Mouse (Mus musculus) kidney, adult 2 months (tissue): ENCODE measurements around the gene Chrm3. TPM values are rescaled to one million over a fixed set of nuclear protein-coding genes. Genes with fewer than 3 reads are reported as not detected.
"Not testable (repeated sequence)": the region's sequence is repeated elsewhere in the genome, so short reads cannot be mapped to it uniquely, and the experiment has no call there.

Experiments
- DNase-seq: peaks from one replicate; pipeline ENCODE4 v3.0.0; 2021
- H3K27ac ChIP-seq: fragments of 200-500 bp; 2 replicates; pipeline ENCODE4 v1.5.1; 2012; ENCODE audit warnings: low read depth, low read length, control low read depth, inconsistent platforms; ENCODE audit not compliant: insufficient read depth
- H3K27me3 ChIP-seq: fragments of 200-500 bp; replicated peaks from 2 replicates; pipeline ENCODE4 v1.6.1; 2012; ENCODE audit warnings: mild to moderate bottlenecking, moderate library complexity, low read length, inconsistent platforms; ENCODE audit not compliant: control insufficient read depth, insufficient read depth
- H3K36me3 ChIP-seq: fragments of 200-500 bp; 2 replicates; pipeline ENCODE4 v1.6.1; 2012; ENCODE audit warnings: mild to moderate bottlenecking, moderate library complexity, low read length, inconsistent platforms; ENCODE audit not compliant: control insufficient read depth, insufficient read depth
- H3K4me1 ChIP-seq: fragments of 200-500 bp; 2 replicates; pipeline ENCODE4 v1.6.1; 2011; ENCODE audit warnings: low read length; ENCODE audit not compliant: control insufficient read depth, insufficient read depth
- H3K4me3 ChIP-seq: fragments of 200-500 bp; 2 replicates; pipeline ENCODE4 v1.5.1; 2011; ENCODE audit warnings: mild to moderate bottlenecking, low read depth, low read length, control low read depth; ENCODE audit not compliant: insufficient read depth
- CTCF ChIP-seq: fragments of 200-500 bp; conservative IDR thresholded peaks from 2 replicates; pipeline ENCODE4 v1.5.1; 2011; ENCODE audit warnings: low read depth, mild to moderate bottlenecking, control low read depth, low read length, moderate library complexity, mixed read lengths; ENCODE audit not compliant: insufficient read depth, insufficient read length
- POLR2A ChIP-seq: fragments of 200-500 bp; IDR thresholded peaks from one replicate; pipeline ENCODE4 v1.6.1; 2011; ENCODE audit warnings: low read depth, low read length, control low read depth
- WGBS: fragments of 180-500 bp; shearing (Covaris S2); methylation state at CpG from one replicate; pipeline ENCODE4 v1.1.7; 2018; 5-methylcytosine and 5-hydroxymethylcytosine counted together
- polyA plus RNA-seq: library from polyadenylated mRNA; depleted of rRNA; stranded (reverse); fragments of >200 nt; gene quantifications from 2 replicates; pipeline ENCODE4 v1.2.3, GENCODE M21; 2012

Chrm3 gene
- polyA plus RNA-seq, 1 experiment: 3.1 TPM

DNA sequence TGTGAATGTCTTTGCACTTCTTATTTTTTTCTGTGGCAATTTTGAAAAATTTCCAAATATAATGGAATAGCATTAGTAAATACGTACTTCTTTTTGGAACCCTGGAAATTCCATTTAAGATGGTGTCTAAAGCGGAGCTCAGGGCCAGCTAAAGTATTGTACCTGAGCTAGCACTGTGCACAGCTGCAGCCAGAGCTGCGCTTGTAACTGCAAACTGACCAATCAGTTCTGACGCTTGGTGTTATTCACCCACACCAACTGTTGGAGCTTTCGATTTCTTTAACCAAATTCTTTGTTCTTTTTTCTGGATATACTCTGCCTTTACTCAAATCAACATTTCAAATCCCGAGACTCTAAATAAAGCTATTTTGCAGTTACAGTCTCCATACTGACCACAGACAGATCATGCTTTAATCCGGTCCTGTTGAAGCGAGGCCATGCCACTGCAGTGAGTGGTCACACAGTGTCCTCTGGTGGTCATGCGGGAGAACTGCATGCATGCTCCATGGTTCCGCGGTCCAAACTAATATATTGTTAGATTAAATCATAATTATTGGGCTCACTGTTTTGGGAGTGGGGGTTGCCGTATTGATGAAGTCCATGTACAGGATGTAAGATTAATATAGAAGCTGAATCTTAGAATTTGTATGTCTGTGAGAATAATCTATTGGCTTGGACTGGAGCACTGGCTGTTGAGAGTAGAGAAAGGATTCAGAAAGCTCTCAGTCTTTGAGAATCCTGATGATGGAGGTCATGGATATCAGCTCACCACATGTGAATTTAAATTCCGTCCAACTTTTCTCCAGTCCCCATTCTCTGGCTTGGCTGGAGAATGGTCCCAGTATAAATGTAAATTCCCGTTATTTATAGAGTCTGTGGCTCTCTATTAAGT is 513.9 kb downstream of the Chrm3 start:
- Histone ChIP-seq H3K4me3 (no peak overlapping the region), H3K27ac (no peak overlapping the region), H3K36me3 (no peaks in the 10 kb centered on the region), H3K27me3 (no peaks in the 10 kb centered on the region), H3K4me1 (no peaks in the 10 kb centered on the region)
- WGBS: 31% methylated on average over 14 of the region's 14 CpGs
- TF ChIP-seq POLR2A: no peak
- peak; percentile 100 for TF ChIP-seq CTCF
- DNase-seq: peak; percentile 50

DNA sequence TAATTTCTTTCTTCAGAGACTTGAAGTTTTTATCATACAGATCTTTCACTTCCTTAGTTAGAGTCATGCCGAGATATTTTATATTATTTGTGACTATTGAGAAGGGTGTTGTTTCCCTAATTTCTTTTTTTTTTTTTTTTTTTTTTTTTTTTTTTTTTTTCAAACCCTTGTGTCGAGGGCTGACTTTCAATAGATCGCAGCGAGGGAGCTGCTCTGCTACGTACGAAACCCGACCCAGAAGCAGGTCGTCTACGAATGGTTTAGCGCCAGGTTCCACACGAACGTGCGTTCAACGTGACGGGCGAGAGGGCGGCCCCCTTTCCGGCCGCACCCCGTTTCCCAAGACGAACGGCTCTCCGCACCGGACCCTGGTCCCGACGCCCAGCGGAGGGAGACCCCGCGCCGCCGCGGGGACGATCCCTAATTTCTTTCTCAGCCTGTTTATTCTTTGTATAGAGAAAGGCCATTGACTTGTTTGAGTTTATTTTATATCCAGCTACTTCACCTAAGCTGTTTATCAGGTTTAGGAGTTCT is 526.4 kb downstream of the Chrm3 start:
- H3K27me3 ChIP-seq, H3K4me1 ChIP-seq, H3K27ac ChIP-seq, H3K36me3 ChIP-seq, H3K4me3 ChIP-seq: not testable (repeated sequence)
- WGBS: 74% methylated on average over 33 of the region's 33 CpGs
- peak; percentile 58 for DNase-seq

DNA sequence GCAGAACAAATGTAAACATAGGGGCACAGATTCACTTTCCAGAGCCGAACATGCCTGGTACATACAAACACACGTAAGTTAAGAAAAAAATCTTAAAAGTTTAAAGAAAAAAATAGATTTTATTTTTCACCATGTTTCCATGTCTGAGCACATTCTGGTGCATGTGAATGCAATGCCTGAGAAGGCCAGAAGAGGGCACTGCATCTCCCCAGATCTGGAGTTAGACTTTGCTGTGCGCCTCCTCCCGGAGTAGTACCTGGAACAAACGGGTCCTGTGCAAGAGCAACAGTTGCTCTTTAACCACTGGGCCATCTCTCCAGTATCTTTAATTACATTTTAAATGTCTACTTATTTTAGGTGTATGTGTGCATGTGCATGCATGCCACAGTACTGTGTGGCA is 534.4 kb downstream of the Chrm3 start:
- WGBS: 73% methylated on average over 5 of the region's 5 CpGs
- H3K4me3 ChIP-seq: no peak overlapping the region
- H3K36me3 ChIP-seq: no peaks in the 10 kb centered on the region
- peak; percentile 37 for DNase-seq
- no peaks in the 10 kb centered on the region for H3K4me1 ChIP-seq
- H3K27ac ChIP-seq: no peak overlapping the region
- TF ChIP-seq CTCF (peak; percentile 62), POLR2A (no peak)
- no peaks in the 10 kb centered on the region for H3K27me3 ChIP-seq
